Mouse (Mus musculus) skeletal muscle tissue, adult 2 months (tissue): ENCODE measurements around the gene Dusp5.
"Not testable (repeated sequence)": the region's sequence is repeated elsewhere in the genome, so short reads cannot be mapped to it uniquely, and the experiment has no call there.

ENCODE experiments used
- DNase-seq: peaks from one replicate; pipeline ENCODE4 v3.0.0-alpha.2; 2012; ENCODE audit warnings: low read depth, low spot score

Dusp5 gene

GRCm38 (mm10) chr19:53575296-53576010 is 46.5 kb downstream of the Dusp5 start:
- DNase-seq: no peak

GRCm38 (mm10) chr19:53576061-53576460 is 47.2 kb downstream of the Dusp5 start:
- DNase-seq: no peak

- DNase-seq: no peak
These were observed 48.3 kb downstream of the Dusp5 start for GRCm38 (mm10) chr19:53577025-53577800.

- DNase-seq: peak; percentile 59
These were observed 49.8 kb downstream of the Dusp5 start for GRCm38 (mm10) chr19:53578597-53579252.

- not testable (repeated sequence) for DNase-seq
These were observed 51.4 kb downstream of the Dusp5 start for GRCm38 (mm10) chr19:53580271-53580670.

- DNase-seq: not testable (repeated sequence)
These were observed 58.8 kb downstream of the Dusp5 start for GRCm38 (mm10) chr19:53587686-53588085.

GRCm38 (mm10) chr19:53588968-53589367 is 60.1 kb downstream of the Dusp5 start, which contains the start of gene Nutf2-ps1:
TSS of gene Nutf2-ps1 (minus strand) at chr19:53589068.
- not testable (repeated sequence) for DNase-seq
